Mouse (Mus musculus) cerebellum, postnatal 36 days (tissue): ENCODE data around the gene Poll.

Experiments
- DNase-seq, 2 experiments: peaks; one replicate each; pipeline ENCODE4 v3.0.0; 2021 to 2022; ENCODE audit warnings: mixed read lengths in 2 of 2

Gene Poll

GRCm38 (mm10) chr19:45531554-45531953 lies 28.8 kb downstream of the Poll start:
- no peak for DNase-seq

GRCm38 (mm10) chr19:45530200-45530995 lies 29.9 kb downstream of the Poll start:
- no peak for DNase-seq

- DNase-seq: no peak
Observed at GRCm38 (mm10) chr19:45529294-45529693, 31.0 kb downstream of the Poll start.

- no peak for DNase-seq
Observed at GRCm38 (mm10) chr19:45527931-45528534, 32.3 kb downstream of the Poll start.

- no peak for DNase-seq
Observed at GRCm38 (mm10) chr19:45527382-45527781, 32.9 kb downstream of the Poll start.

- DNase-seq: no peak
Observed at GRCm38 (mm10) chr19:45516264-45516663, 44.1 kb downstream of the Poll start.

- DNase-seq: no peak
Observed at GRCm38 (mm10) chr19:45515341-45515740, 45.0 kb downstream of the Poll start.

- no peak for DNase-seq
Observed at GRCm38 (mm10) chr19:45511406-45511805, 48.9 kb downstream of the Poll start.

- no peak for DNase-seq
Observed at GRCm38 (mm10) chr19:45510680-45511079, 49.7 kb downstream of the Poll start.

- DNase-seq: peak; percentile 55 to 68
Observed at GRCm38 (mm10) chr19:45507531-45507930, 52.8 kb downstream of the Poll start.

- no peak for DNase-seq
Observed at GRCm38 (mm10) chr19:45505446-45505845, 54.9 kb downstream of the Poll start.
